ENCODE assay signal across 15 mouse cellular contexts in the genomic region with DNA sequence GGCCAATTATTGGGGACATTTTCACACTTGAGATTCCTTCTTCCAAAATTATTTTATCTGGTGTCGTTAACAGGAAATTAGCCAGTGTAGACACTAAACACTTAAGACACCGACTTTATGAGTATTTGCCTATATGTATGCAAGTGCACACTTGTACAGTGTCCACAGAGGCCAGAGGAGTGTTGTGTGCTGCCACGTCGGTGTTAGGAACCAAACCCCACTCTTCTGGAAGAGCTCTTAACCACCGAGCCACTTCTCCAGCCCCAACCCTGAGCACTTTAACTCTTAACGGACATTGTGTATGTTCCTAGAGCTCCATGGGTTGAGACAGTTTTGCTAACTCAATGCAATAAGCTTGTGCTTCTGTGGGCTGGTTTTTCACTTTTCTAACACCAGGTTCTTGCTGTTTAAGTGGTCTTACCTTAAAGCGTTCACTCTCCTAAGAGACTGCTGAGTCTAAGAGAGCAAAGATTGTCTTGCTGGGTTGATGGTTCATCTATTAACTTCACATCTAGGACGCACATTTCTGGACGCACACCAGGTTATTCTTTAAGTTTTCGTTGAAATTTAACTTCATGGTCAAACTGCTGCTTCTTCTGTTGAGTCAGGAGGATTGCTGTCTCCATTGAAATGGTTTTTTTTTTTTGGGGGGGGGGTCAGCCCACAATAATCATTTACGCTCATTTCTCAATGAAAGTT. TPM values are rescaled to one million over a fixed set of nuclear protein-coding genes. Genes with fewer than 3 reads are reported as not detected.
"Had no signal": no experiment of that assay in that cellular context is flagged by ENCODE, and none has a peak within 500 bp of the region (broad histone marks: within the 10 kb centered on the region; RNA-seq: fewer than 3 reads in every experiment).

No protein-coding gene starts in this region.

- H3K27me3 ChIP-seq: limb, embryonic 13.5 days; neural tube, embryonic 15.5 days had no signal

- H3K4me1 ChIP-seq: limb, embryonic 13.5 days; midbrain, embryonic 10.5 days; neural tube, embryonic 15.5 days had no signal

- H3K9me3 ChIP-seq: limb, embryonic 13.5 days; midbrain, embryonic 10.5 days; neural tube, embryonic 15.5 days had no signal

- DNase-seq: left cerebral cortex, postnatal 4 days; lung, adult 18-20 months; midbrain, embryonic 14.5 days; right cerebral cortex, adult 18-20 months; right cerebral cortex, postnatal 25 days; thymus, postnatal 36 days had no signal

- H3K9ac ChIP-seq: limb, embryonic 13.5 days; liver, embryonic 14.5 days; neural tube, embryonic 15.5 days had no signal

- H3K4me2 ChIP-seq: limb, embryonic 13.5 days; neural tube, embryonic 15.5 days had no signal

- H3K4me3 ChIP-seq: layer of hippocampus, adult 2 months; limb, embryonic 13.5 days; midbrain, embryonic 10.5 days; myocyte; neural tube, embryonic 15.5 days had no signal

- H3K27ac ChIP-seq: layer of hippocampus, adult 2 months; limb, embryonic 13.5 days; liver, embryonic 14.5 days; midbrain, embryonic 10.5 days; neural tube, embryonic 15.5 days had no signal

RNA-seq across cellular contexts. Expression of a gene that starts 3.2 kb away (rescaled TPM):
- total RNA-seq: layer of hippocampus, adult 2 months; layer of hippocampus, postnatal 10 days; left cerebral cortex, postnatal 4 days; megakaryocyte, adult 5-6 weeks had no signal
- polyA plus RNA-seq: midbrain, embryonic 10.5 days; midbrain, embryonic 14.5 days; neural tube, embryonic 11.5 days; neural tube, embryonic 15.5 days had no signal

RNA-seq across cellular contexts. Expression of a gene that starts 45.8 kb away (rescaled TPM):
- polyA plus RNA-seq: myocyte had no signal
